21 mouse cellular contexts compared by ENCODE assay signal in genomic region chr4:150520069-150520468, GRCm38 (mm10).
DNase-seq lines count a peak whose midpoint lies in the region; ATAC-seq and TF ChIP-seq lines count a peak whose summit lies in the region.
"Had no signal": no experiment of that assay in that cellular context is flagged by ENCODE, and none has a peak within 500 bp of the region (broad histone marks: within the 10 kb centered on the region; RNA-seq: fewer than 3 reads in every experiment).

No protein-coding gene starts in this region.

- no peak for TF ChIP-seq RAD21 in MEL (IDR thresholded peaks at IDR 0.05; ENCODE audit: low read depth, low read length)

- peaks cover 16 to 51% of the 10 kb centered on the region in 2 experiments for H3K4me1 ChIP-seq in MEL (ENCODE audit: control insufficient read depth in 1 of 2, insufficient read depth in 2 of 2, low read length in 2 of 2)
- H3K4me1 ChIP-seq in liver, embryonic 15.5 days (replicated peaks): peaks cover 75% of the 10 kb centered on the region
- peaks cover 7% of the 10 kb centered on the region for H3K4me1 ChIP-seq in intestine, embryonic 15.5 days (replicated peaks)
- H3K4me1 ChIP-seq in heart, adult 2 months (ENCODE audit: control insufficient read depth, insufficient read depth, low read length): no peaks in the 10 kb centered on the region

- intact Hi-C loops in left cerebral cortex, postnatal 25 days (cut with DNase I): no loop called here
- intact Hi-C loops in heart, adult 2 months (cut with DNase I): no loop called here

- WGBS in liver, embryonic 15.5 days (ENCODE audit: insufficient replicate concordance): 17% methylated on average over 1 of the region's 1 CpGs
- 80% methylated on average over 1 of the region's 1 CpGs for WGBS in intestine, embryonic 15.5 days
- WGBS in heart, adult 2 months: 66% methylated on average over 1 of the region's 1 CpGs

- no peaks in the 10 kb centered on the region for H3K79me2 ChIP-seq in MEL (ENCODE audit: control insufficient read depth, insufficient read depth, low read length, poor library complexity)
- H3K79me2 ChIP-seq in heart, adult 2 months (replicated peaks; ENCODE audit: control insufficient read depth, insufficient read depth, low read length): peaks cover 4% of the 10 kb centered on the region; the same call in 1 of the 2 replicates

- no peak overlapping the region; the same call in 1 of the 2 replicates for H3K4me2 ChIP-seq in liver, embryonic 15.5 days
- H3K4me2 ChIP-seq in intestine, embryonic 15.5 days (replicated peaks): no peak overlapping the region
- H3K4me2 ChIP-seq: forebrain, embryonic 13.5 days; heart, embryonic 11.5 days; hindbrain, embryonic 12.5 days had no signal

- ATAC-seq in liver, embryonic 15.5 days (ENCODE audit: insufficient read depth): no peak
- ATAC-seq in intestine, embryonic 15.5 days: no peak
- ATAC-seq: activated CD4-positive, CD25-positive, alpha-beta regulatory T cell, adult 4 months; CD4-positive, CD25-positive, alpha-beta regulatory T cell, adult 4 months; forebrain, embryonic 13.5 days; forebrain, embryonic 16.5 days; hindbrain, embryonic 16.5 days had no signal

- no peak overlapping the region for H3K4me3 ChIP-seq in MEL (ENCODE audit: control insufficient read depth in 1 of 2, insufficient read depth in 1 of 2, low read depth in 2 of 2, low read length in 2 of 2)
- no peak overlapping the region for H3K4me3 ChIP-seq in liver, embryonic 15.5 days (replicated peaks)
- no peak overlapping the region for H3K4me3 ChIP-seq in intestine, embryonic 15.5 days (replicated peaks)
- H3K4me3 ChIP-seq in heart, adult 2 months: no peak overlapping the region
- H3K4me3 ChIP-seq: forebrain, embryonic 10.5 days; forebrain, embryonic 13.5 days; hindbrain, embryonic 12.5 days had no signal

- H3K9me3 ChIP-seq in MEL (replicated peaks; ENCODE audit: insufficient read depth, low read length): no peaks in the 10 kb centered on the region
- H3K9me3 ChIP-seq in liver, embryonic 15.5 days (replicated peaks): no peaks in the 10 kb centered on the region
- no peaks in the 10 kb centered on the region for H3K9me3 ChIP-seq in intestine, embryonic 15.5 days
- H3K9me3 ChIP-seq: forebrain, embryonic 10.5 days; forebrain, embryonic 13.5 days; hindbrain, embryonic 12.5 days had no signal

- no peak for TF ChIP-seq CTCF in MEL (IDR thresholded peaks at IDR 0.05 in 2 of 3, conservative IDR thresholded peaks at IDR 0.05 in 1 of 3; ENCODE audit: control insufficient read depth in 1 of 3, insufficient read depth in 1 of 3, low read depth in 2 of 3, low read length in 3 of 3, poor library complexity in 1 of 3, severe bottlenecking in 1 of 3)
- TF ChIP-seq CTCF in heart, adult 2 months (IDR thresholded peaks at IDR 0.05): no peak

- no peak for TF ChIP-seq POLR2A in MEL (IDR thresholded peaks at IDR 0.05; ENCODE audit: control insufficient read depth in 1 of 2, insufficient read depth in 1 of 2, low read depth in 1 of 2, low read length in 2 of 2, poor library complexity in 1 of 2)
- no peak for TF ChIP-seq POLR2A in heart, adult 2 months (IDR thresholded peaks at IDR 0.05; ENCODE audit: insufficient read depth, low read depth, low read length)

- no peak for TF ChIP-seq EP300 in MEL (IDR thresholded peaks at IDR 0.05; ENCODE audit: low read depth in 1 of 2, low read length in 2 of 2)
- no peak for TF ChIP-seq EP300 in heart, adult 2 months (IDR thresholded peaks at IDR 0.05; ENCODE audit: insufficient read depth, low read depth, low read length)

- no peaks in the 10 kb centered on the region for H3K27me3 ChIP-seq in MEL (ENCODE audit: control insufficient read depth in 1 of 2, insufficient read depth in 2 of 2, low read length in 2 of 2)
- H3K27me3 ChIP-seq in liver, embryonic 15.5 days: no peaks in the 10 kb centered on the region
- no peaks in the 10 kb centered on the region for H3K27me3 ChIP-seq in intestine, embryonic 15.5 days (replicated peaks)
- no peaks in the 10 kb centered on the region for H3K27me3 ChIP-seq in heart, adult 2 months (ENCODE audit: control insufficient read depth, insufficient read depth, low read length)
- H3K27me3 ChIP-seq: forebrain, embryonic 13.5 days; hindbrain, embryonic 12.5 days had no signal

- no peak overlapping the region for H3K9ac ChIP-seq in MEL (ENCODE audit: control insufficient read depth, low read depth, low read length, poor library complexity, severe bottlenecking)
- no peak overlapping the region for H3K9ac ChIP-seq in liver, embryonic 15.5 days
- no peak overlapping the region for H3K9ac ChIP-seq in intestine, embryonic 15.5 days
- no peak overlapping the region for H3K9ac ChIP-seq in heart, adult 2 months (ENCODE audit: low read depth, low read length)
- H3K9ac ChIP-seq: forebrain, embryonic 13.5 days; hindbrain, embryonic 12.5 days had no signal

- DNase-seq in MEL (ENCODE audit: low read depth, low spot score): peak; percentile 47
- peak; percentile 17 for DNase-seq in c-Kit-negative CD71-positive TER-119-positive erythroid progenitor cells, embryonic 14.5 days (ENCODE audit: low read depth, low spot score)
- DNase-seq in left cerebral cortex, postnatal 25 days (ENCODE audit: low spot score in 2 of 2): no peak
- DNase-seq in heart, adult 2 months: no peak
- DNase-seq: adrenal gland, adult 8-10 months; adrenal gland, postnatal 25 days; cerebellum, adult 18-20 months; cerebellum, adult 9-10 months; cerebellum, postnatal 14 days; gastrocnemius, postnatal 10 days; gastrocnemius, postnatal 36 days had no signal

- H3K27ac ChIP-seq in MEL (ENCODE audit: control insufficient read depth, low read depth, low read length): no peak overlapping the region
- peak overlapping the region; percentile 91 for H3K27ac ChIP-seq in liver, embryonic 15.5 days (replicated peaks)
- no peak overlapping the region for H3K27ac ChIP-seq in intestine, embryonic 15.5 days
- no peak overlapping the region for H3K27ac ChIP-seq in heart, adult 2 months
- H3K27ac ChIP-seq: forebrain, embryonic 10.5 days; forebrain, embryonic 13.5 days; hindbrain, embryonic 12.5 days had no signal

- peaks cover 0 to 56% of the 10 kb centered on the region in 2 experiments; a peak in 2 of 4 replicates for H3K36me3 ChIP-seq in MEL (ENCODE audit: control insufficient read depth in 1 of 2, insufficient read depth in 2 of 2, low read length in 2 of 2)
- no peaks in the 10 kb centered on the region; the same call in 1 of the 2 replicates for H3K36me3 ChIP-seq in liver, embryonic 15.5 days (replicated peaks)
- 0 out of 2 replicates have a peak, but pooled peaks cover 6% of the 10 kb centered on the region for H3K36me3 ChIP-seq in intestine, embryonic 15.5 days
- H3K36me3 ChIP-seq in heart, adult 2 months (ENCODE audit: control insufficient read depth, insufficient read depth, low read length): no peaks in the 10 kb centered on the region; the same call in 1 of the 2 replicates

TF ChIP-seq in MEL, 35 proteins besides CTCF, POLR2A, EP300 and RAD21:
- TF ChIP-seq KAT2A (conservative IDR thresholded peaks at IDR 0.05; ENCODE audit: low read depth, low read length) (no peak), MAX (IDR thresholded peaks at IDR 0.05; ENCODE audit: low read length) (peak; percentile 60), GATA1 (IDR thresholded peaks at IDR 0.05; ENCODE audit: low read depth, low read length) (no peak), USF1 (IDR thresholded peaks at IDR 0.05; ENCODE audit: low read depth, low read length) (no peak), MXI1 (IDR thresholded peaks at IDR 0.05; ENCODE audit: low read depth, low read length) (peak; percentile 73; the same call in 1 of the 2 replicates), MYC (IDR thresholded peaks at IDR 0.05; ENCODE audit: low read depth, low read length) (0 out of 2 replicates have a peak, but pooled peaks have one; percentile 20), NELFE (IDR thresholded peaks at IDR 0.05; ENCODE audit: low read depth, low read length) (no peak), SIN3A (IDR thresholded peaks at IDR 0.05; ENCODE audit: low read length) (peak; percentile 58), USF2 (IDR thresholded peaks at IDR 0.05; ENCODE audit: borderline replicate concordance in 1 of 2, insufficient read depth in 1 of 2, low read depth in 1 of 2, low read length in 2 of 2) (no peak)

Comparison
In these comparisons a context has a peak if more than half of its experiments do, and no peak if none do; other contexts are left out.
1. DNase-seq: peak in MEL (single experiment) and c-Kit-negative CD71-positive TER-119-positive erythroid progenitor cells, embryonic 14.5 days (single experiment); none in left cerebral cortex, postnatal 25 days (0 of 2) and heart, adult 2 months (0 of 2).